Comparison of ENCODE assay signal across 9 mouse cellular contexts in genomic region chr17:26362586-26363361, GRCm38 (mm10). TPM values are rescaled to one million over a fixed set of nuclear protein-coding genes. Genes with fewer than 3 reads are reported as not detected.
DNase-seq lines count a peak whose midpoint lies in the region; ATAC-seq lines count a peak whose summit lies in the region.
"Had no signal": no experiment of that assay in that cellular context is flagged by ENCODE, and none has a peak within 500 bp of the region (broad histone marks: within the 10 kb centered on the region; RNA-seq: fewer than 3 reads in every experiment).

No protein-coding gene starts in this region.

- H3K27ac ChIP-seq in liver, embryonic 11.5 days (ENCODE audit: low read depth, low read length): no peak overlapping the region
- H3K27ac ChIP-seq in embryonic facial prominence, embryonic 10.5 days (replicated peaks): 0 out of 2 replicates have a peak overlapping the region, but pooled peaks have one; percentile 54
- H3K27ac ChIP-seq in liver, embryonic 12.5 days: no peak overlapping the region

- no peaks in the 10 kb centered on the region for H3K9me3 ChIP-seq in liver, embryonic 11.5 days (ENCODE audit: control insufficient read depth, low read length)
- no peaks in the 10 kb centered on the region for H3K9me3 ChIP-seq in embryonic facial prominence, embryonic 10.5 days
- H3K9me3 ChIP-seq in liver, embryonic 12.5 days (replicated peaks): no peaks in the 10 kb centered on the region

- H3K27me3 ChIP-seq in liver, embryonic 11.5 days (replicated peaks; ENCODE audit: control insufficient read depth, insufficient read depth, low read length): no peaks in the 10 kb centered on the region
- H3K27me3 ChIP-seq in embryonic facial prominence, embryonic 10.5 days (replicated peaks; ENCODE audit: low read depth, poor library complexity, severe bottlenecking): no peaks in the 10 kb centered on the region
- peaks cover 35% of the 10 kb centered on the region for H3K27me3 ChIP-seq in liver, embryonic 12.5 days (replicated peaks)

- peak; percentile 79 for DNase-seq in heart, adult 11 months
- no peak for DNase-seq in heart, adult 18-20 months
- DNase-seq in liver, embryonic 11.5 days (ENCODE audit: low spot score): no peak
- DNase-seq in liver: no peak
- no peak for DNase-seq in embryonic facial prominence, embryonic 10.5 days (ENCODE audit: low spot score)
- no peak for DNase-seq in adrenal gland, postnatal 4 days (ENCODE audit: low spot score in 2 of 2)
- DNase-seq: gastrocnemius, postnatal 14 days had no signal

- 60% methylated on average over 12 of the region's 12 CpGs for WGBS in liver, embryonic 11.5 days
- 70% methylated on average over 12 of the region's 12 CpGs for WGBS in embryonic facial prominence, embryonic 10.5 days
- WGBS in liver, embryonic 12.5 days (ENCODE audit: insufficient replicate concordance): 50% methylated on average over 12 of the region's 12 CpGs

- H3K4me2 ChIP-seq in liver, embryonic 11.5 days: peak overlapping the region; percentile 27; the same call in 1 of the 2 replicates
- H3K4me2 ChIP-seq in liver, embryonic 12.5 days: peak overlapping the region; percentile 51

- no peak overlapping the region for H3K9ac ChIP-seq in liver, embryonic 11.5 days (ENCODE audit: low read depth, low read length)
- H3K9ac ChIP-seq in liver, embryonic 12.5 days: no peak overlapping the region

- peaks cover 19% of the 10 kb centered on the region for H3K4me1 ChIP-seq in liver, embryonic 11.5 days (replicated peaks; ENCODE audit: control insufficient read depth, insufficient read depth, low read length)
- peaks cover 33% of the 10 kb centered on the region for H3K4me1 ChIP-seq in embryonic facial prominence, embryonic 10.5 days
- H3K4me1 ChIP-seq in liver, embryonic 12.5 days: peaks cover 33% of the 10 kb centered on the region

- H3K36me3 ChIP-seq in liver, embryonic 11.5 days (ENCODE audit: control insufficient read depth, insufficient read depth, low read length): no peaks in the 10 kb centered on the region
- H3K36me3 ChIP-seq in embryonic facial prominence, embryonic 10.5 days (replicated peaks): no peaks in the 10 kb centered on the region
- no peaks in the 10 kb centered on the region for H3K36me3 ChIP-seq in liver, embryonic 12.5 days

- ATAC-seq in liver, embryonic 11.5 days (replicated peaks; ENCODE audit: low FRiP score): 0 out of 2 replicates have a peak, but pooled peaks have one; percentile 29
- 0 out of 2 replicates have a peak, but pooled peaks have one; percentile 7 for ATAC-seq in liver, embryonic 12.5 days
- no peak for ATAC-seq in megakaryocyte-erythroid progenitor cell, adult 5-6 weeks (replicated peaks; ENCODE audit: low FRiP score, low TSS enrichment, poor library complexity, severe bottlenecking)

- H3K4me3 ChIP-seq in liver, embryonic 11.5 days (ENCODE audit: low read depth, low read length): no peak overlapping the region
- H3K4me3 ChIP-seq in embryonic facial prominence, embryonic 10.5 days: no peak overlapping the region
- no peak overlapping the region for H3K4me3 ChIP-seq in liver, embryonic 12.5 days

RNA-seq across cellular contexts. Expression of gene Neurl1b, which starts 51.9 kb away (rescaled TPM):
- total RNA-seq in heart, adult 18-20 months (2021): 1 to 10 TPM; 5.6 to 5.9 TPM
- polyA plus RNA-seq in liver, embryonic 11.5 days (2014; fragmentation: Nextera tagmentation; extraction: Ambion mirVana): 0.08 and 0.12 TPM in 2 replicates
- polyA plus RNA-seq in embryonic facial prominence, embryonic 10.5 days (2016; fragmentation: Nextera tagmentation; extraction: Ambion mirVana): 0.16 TPM in 2 replicates
- 0.06 and 0.10 TPM in 2 replicates for polyA plus RNA-seq in liver, embryonic 12.5 days (2016; fragmentation: Nextera tagmentation; extraction: Ambion mirVana)
- 0.22 and 0.25 TPM in 2 replicates for total RNA-seq in megakaryocyte-erythroid progenitor cell, adult 5-6 weeks (2014; fragmentation: Nextera tagmentation)
- 0.09 and 0.53 TPM in 2 replicates for total RNA-seq in megakaryocyte-erythroid progenitor cell, adult 5-6 weeks (2017)
- total RNA-seq in adrenal gland, postnatal 4 days (2021): 10 to 100 TPM; 55.6 to 57.4 TPM

Comparison
In these comparisons a context has a peak if more than half of its experiments do, and no peak if none do; other contexts are left out.
1. RNA of gene Neurl1b, which starts 51.9 kb away (total RNA-seq): 55.6 to 57.4 TPM in adrenal gland, postnatal 4 days; 5.6 to 5.9 TPM in heart, adult 18-20 months and 0.09 to 0.53 TPM in megakaryocyte-erythroid progenitor cell, adult 5-6 weeks; every median in the first group is over 4 times any median in the second.